Mouse (Mus musculus): Measurements from ENCODE around the gene Traf4.
"Not testable (repeated sequence)": the region's sequence is repeated elsewhere in the genome, so short reads cannot be mapped to it uniquely, and the experiment has no call there.

Gene Traf4

GRCm38 (mm10) chr11:78143520-78143919 is 21.9 kb downstream of the Traf4 start:
- DNase-seq (ENCODE audit: low spot score), result no peak

DNA sequence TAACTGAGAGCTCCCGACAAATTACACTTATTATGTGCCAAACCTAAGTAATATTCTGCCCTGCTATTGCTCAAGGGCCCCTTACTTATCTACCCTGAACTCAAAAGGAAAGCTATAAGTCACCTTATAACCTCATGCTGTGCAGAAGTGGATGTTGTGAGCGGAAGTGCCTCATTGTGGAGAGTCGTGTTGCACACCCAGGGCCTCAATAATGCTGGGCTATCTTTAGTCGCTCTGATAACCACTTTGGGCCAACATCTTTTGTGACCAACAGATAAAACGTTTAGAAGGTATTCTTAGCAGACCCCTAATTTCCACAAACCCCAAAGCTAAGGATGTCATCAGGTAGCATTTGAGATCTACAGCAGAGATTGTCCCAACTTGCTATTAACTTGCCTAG is 24.7 kb downstream of the Traf4 start:
- DNase-seq (ENCODE audit: low spot score), result no peak

GRCm38 (mm10) chr11:78138023-78138422 is 27.4 kb downstream of the Traf4 start:
- DNase-seq (ENCODE audit: low spot score), result no peak

GRCm38 (mm10) chr11:78137584-78137983 is 27.8 kb downstream of the Traf4 start:
- DNase-seq (ENCODE audit: low spot score), result no peak

GRCm38 (mm10) chr11:78136132-78136531 is 29.3 kb downstream of the Traf4 start:
- DNase-seq (ENCODE audit: low spot score), result no peak

DNA sequence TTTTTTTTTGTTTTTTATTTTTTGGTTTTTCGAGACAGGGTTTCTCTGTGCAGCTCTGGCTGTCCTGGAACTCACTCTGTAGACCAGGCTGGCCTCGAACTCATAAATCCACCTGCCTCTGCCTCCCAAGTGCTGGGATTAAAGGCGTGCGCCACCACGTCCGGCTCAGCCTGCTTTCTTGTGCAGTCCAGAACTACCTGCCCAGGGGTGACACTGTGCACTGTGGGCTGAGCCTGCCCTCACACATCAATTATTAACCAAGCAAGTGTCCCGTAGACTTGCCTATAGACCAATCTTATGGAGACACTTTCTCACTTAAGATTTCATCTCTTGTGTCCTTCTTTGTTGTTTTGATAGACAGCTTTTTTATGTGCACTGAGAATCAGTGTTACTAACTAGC is 30.1 kb downstream of the Traf4 start:
- not testable (repeated sequence) for DNase-seq (ENCODE audit: low spot score)

DNA sequence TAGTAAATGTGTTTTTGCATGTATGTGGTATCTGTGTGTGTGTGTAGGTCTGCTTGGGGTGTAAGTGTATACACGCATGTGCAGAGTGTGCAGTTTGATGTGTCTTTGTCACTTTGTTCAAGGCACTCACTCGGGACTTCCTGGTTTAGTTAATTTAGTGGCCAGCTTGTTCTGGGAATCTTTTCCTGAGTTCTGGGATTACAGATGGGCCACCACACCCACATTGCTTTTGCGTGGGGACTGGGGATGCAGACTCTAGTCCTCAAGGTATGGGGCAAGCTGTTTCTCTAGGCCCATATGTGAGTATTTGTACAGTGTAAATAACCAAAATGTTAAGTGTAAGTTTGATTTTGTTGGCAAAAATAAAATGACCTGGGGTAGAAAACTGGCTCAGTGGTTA is 31.0 kb downstream of the Traf4 start:
- DNase-seq (ENCODE audit: low spot score), result no peak

- no peak for DNase-seq (ENCODE audit: low spot score)
These were observed 31.5 kb downstream of the Traf4 start for GRCm38 (mm10) chr11:78133915-78134314.

- no peak for DNase-seq (ENCODE audit: low spot score)
These were observed 35.9 kb downstream of the Traf4 start for GRCm38 (mm10) chr11:78129458-78129857.

DNA sequence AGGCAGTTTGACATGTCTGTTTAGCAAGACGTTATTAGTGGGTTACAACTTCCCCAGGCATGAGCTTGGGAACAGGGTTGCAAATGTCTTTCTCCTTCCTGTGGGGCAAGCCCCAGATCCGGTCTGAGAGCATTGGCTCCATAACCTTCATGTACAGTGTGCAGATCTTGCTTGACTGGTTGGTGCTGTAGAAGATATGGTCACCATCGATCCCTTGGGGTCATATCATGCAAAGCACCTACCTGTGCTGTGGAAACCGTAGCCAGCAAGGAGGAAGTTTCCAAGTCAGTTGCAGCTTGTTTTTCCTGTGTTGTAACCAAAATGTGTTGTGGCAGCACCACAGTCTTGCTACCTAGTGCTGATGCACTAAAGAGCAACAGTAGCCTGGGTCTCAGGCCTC is 38.6 kb downstream of the Traf4 start:
- DNase-seq (ENCODE audit: low spot score), result no peak

- no peak for DNase-seq (ENCODE audit: low spot score)
These were observed 39.7 kb downstream of the Traf4 start for GRCm38 (mm10) chr11:78125691-78126090.

- no peak for DNase-seq (ENCODE audit: low spot score)
These were observed 41.6 kb downstream of the Traf4 start for GRCm38 (mm10) chr11:78123782-78124181.

- DNase-seq (ENCODE audit: low spot score), result no peak
These were observed 42.6 kb downstream of the Traf4 start for GRCm38 (mm10) chr11:78122815-78123214.

GRCm38 (mm10) chr11:78121176-78121575 is 44.2 kb downstream of the Traf4 start:
- peak; percentile 23 for DNase-seq (ENCODE audit: low spot score)

DNA sequence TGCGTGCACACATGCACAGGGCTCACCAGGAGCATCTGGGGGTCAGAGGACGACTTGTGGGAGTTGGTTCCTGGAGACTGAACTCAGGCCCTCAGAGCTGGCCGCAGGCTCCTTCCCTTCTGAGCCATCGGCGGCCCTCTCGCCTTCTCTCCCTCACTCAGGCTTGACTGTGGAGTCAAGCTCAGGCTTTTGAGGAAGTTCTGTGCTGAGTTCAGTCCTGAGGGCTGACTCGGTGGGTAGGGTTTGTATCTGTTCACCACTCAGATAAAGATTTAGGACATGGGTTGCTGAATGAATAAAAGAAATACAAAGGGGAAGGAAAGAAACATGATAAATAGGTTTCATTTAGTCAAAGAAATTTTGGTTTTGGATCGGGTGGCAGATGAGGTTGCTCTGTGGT is 45.5 kb downstream of the Traf4 start:
- DNase-seq (ENCODE audit: low spot score), result no peak

DNA sequence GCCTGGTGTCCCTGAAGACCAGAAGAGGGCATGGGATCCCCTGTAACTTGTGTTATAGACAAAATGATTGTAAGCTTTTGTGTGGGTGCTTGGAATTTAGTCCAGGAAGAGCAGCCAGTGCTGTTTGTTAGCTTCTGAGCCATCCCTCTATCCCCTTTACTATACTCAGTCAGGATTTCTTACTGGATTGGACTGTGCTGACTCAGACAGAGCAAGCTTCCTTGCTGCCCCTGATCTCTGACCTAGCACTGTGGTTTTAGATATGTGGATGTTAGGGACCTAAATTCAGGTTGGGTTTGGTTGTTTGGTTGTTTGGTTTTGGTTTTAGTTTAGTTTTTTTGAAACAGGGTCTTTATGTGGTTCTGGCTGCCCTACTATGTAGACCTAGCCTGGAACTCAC is 46.9 kb downstream of the Traf4 start:
- DNase-seq (ENCODE audit: low spot score), result no peak

GRCm38 (mm10) chr11:78116146-78116410 is 49.3 kb downstream of the Traf4 start:
- no peak for DNase-seq (ENCODE audit: low spot score)

DNA sequence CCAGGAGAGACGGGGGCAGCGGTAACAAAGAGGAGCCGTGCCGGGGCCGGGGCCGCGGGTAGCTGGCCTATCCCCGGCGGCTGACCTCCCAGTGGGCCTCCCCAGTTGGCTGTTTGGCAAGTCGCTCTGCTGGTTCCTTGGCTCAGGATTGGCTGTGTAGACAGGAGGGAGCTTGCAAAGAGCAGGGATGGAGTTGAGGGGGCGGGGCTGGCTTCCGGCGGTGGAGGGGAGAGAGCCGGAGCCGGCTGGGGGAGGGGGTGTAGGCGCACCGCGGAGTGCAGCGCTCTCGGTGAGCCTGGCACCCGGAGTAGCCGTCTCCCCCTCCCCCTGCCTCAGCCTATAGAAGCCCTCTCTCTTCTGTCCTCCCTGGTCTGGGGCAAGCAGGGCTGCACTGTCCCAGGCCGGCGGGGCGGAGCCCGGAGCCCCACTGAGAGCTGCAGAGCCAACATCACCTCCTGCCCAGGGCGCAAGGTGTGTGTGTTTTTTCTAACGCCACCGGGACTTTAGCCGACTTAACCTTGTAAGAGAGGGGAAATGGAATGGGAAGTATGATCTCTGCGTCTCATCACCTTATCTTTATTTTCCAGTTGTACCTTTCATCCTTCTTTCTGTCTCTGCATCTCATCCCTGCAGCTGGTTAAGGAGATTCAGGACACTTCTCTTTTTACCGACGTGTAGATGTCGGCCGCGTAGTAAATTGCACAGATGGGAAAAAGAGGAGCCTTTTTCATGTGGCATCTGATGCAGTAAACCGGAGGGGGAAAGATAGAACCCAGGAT is 49.8 kb downstream of the Traf4 start:
- DNase-seq (ENCODE audit: low spot score), result peak; percentile 96

DNA sequence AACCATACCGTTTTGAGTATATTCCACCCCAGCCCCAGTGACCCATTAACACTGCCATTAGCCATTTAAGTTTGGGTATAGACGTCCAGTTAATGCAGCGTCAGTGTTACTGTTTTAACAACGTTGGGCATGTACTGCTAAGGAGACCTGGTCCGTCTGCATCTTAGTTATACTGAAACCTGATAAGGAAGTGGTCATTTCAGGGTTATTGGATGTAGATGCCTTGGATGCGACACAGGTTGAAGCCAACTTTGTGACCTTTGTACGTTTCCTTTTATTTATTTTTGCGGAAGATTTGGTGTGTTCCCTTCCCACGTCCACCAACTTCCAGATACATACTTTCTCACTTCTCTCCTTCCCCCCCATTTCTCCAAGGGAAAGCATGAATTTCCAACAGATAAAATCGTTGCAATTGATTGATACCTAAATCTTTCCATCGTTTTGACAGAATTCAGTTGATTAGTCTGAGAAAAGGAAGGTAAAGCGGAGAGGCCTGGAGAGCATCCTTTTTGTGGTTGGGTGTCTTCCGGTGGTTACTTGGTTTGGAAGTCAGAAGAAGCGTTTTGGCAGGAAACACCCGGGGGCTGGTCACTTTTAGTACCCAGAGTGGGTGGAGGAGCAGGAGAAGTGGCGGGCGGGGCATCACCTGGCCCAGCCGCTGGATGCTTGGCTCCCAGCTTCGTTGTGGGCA is 50.6 kb downstream of the Traf4 start:
- DNase-seq (ENCODE audit: low spot score), result no peak

DNA sequence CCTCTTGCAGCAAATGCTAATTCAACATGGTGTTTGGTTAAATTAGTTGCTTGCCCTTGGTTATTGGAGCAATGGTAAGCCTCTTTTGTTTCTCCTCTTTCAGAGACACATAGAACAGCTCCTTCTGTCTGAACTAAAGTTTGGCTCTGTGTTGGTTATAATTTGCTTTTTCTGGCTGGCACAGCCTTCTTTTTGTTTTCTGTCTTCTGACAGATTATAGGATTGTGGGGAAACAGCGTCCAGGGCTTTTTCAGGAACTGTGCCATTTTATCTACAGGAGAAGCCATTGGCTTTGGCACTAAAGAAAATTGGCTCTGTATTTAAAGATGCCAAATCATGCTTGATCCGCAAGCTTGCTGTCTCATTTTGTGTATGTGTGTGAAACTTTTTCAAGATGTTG is 51.8 kb downstream of the Traf4 start:
- no peak for DNase-seq (ENCODE audit: low spot score)
